ENCODE assay signal across 9 mouse cellular contexts in the genomic region with DNA sequence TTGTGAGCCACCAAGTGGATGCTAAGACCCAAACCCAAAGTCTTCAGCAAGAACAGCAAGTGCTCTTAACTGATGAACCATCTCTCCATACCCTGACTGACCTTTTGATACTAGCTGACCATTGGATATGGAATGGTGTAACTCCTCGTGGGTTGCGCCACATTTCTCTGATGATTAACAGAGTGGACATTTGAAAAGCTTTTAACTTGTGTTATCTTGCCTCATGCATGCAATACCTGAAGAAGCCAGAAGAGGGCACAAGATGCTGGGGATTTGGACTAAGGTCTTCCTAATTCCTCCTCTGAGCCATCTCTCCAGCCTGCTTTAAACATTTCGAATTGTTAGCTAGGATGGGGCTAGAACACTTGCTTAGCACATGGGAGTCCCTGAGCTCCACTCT. TPM values are rescaled to one million over a fixed set of nuclear protein-coding genes. Genes with fewer than 3 reads are reported as not detected.
DNase-seq lines count a peak whose midpoint lies in the region; ATAC-seq lines count a peak whose summit lies in the region.
"Had no signal": no experiment of that assay in that cellular context is flagged by ENCODE, and none has a peak within 500 bp of the region (broad histone marks: within the 10 kb centered on the region; RNA-seq: fewer than 3 reads in every experiment).

No protein-coding gene starts in this region.

- H3K9me3 ChIP-seq in heart, embryonic 11.5 days (replicated peaks; ENCODE audit: control insufficient read depth, low read length): no peaks in the 10 kb centered on the region; the same call in 1 of the 2 replicates
- H3K9me3 ChIP-seq: hindbrain, embryonic 15.5 days had no signal

- ATAC-seq in heart, embryonic 11.5 days (replicated peaks; ENCODE audit: insufficient number of reproducible peaks, low FRiP score, low TSS enrichment): no peak

- H3K4me1 ChIP-seq in heart, embryonic 11.5 days (ENCODE audit: control insufficient read depth, insufficient read depth, low read length): peaks cover 7% of the 10 kb centered on the region; the same call in 1 of the 2 replicates
- H3K4me1 ChIP-seq: hindbrain, embryonic 15.5 days had no signal

- H3K36me3 ChIP-seq in heart, embryonic 11.5 days (ENCODE audit: control insufficient read depth, insufficient read depth, low read length): peaks cover 2% of the 10 kb centered on the region; the same call in 1 of the 2 replicates
- no peaks in the 10 kb centered on the region for H3K36me3 ChIP-seq in splenic B cell, adult 2 months (ENCODE audit: control insufficient read depth, insufficient read depth, low read length, poor library complexity, severe bottlenecking)

- no peak overlapping the region for H3K9ac ChIP-seq in heart, embryonic 11.5 days (ENCODE audit: low read depth, low read length)
- H3K9ac ChIP-seq: hindbrain, embryonic 15.5 days had no signal

- H3K27ac ChIP-seq in heart, embryonic 11.5 days (ENCODE audit: low read depth, low read length): no peak overlapping the region
- H3K27ac ChIP-seq: hindbrain, embryonic 15.5 days had no signal

- no peak overlapping the region for H3K4me3 ChIP-seq in heart, embryonic 11.5 days (ENCODE audit: low read depth, low read length)
- H3K4me3 ChIP-seq: hindbrain, embryonic 15.5 days had no signal

- peak; percentile 71 for DNase-seq in heart, adult 11 months
- DNase-seq in 416B (ENCODE audit: low read depth): peak; percentile 75
- peak; percentile 59 to 94 for DNase-seq in adrenal gland, adult (ENCODE audit: inconsistent age in 2 of 2, low spot score in 1 of 2)
- peak; percentile 40 for DNase-seq in embryo, embryonic 11 days
- peak; percentile 90 for DNase-seq in kidney, adult 9 months
- DNase-seq in lung, postnatal 10 days: peak; percentile 81
- DNase-seq in splenic B cell, adult 2 months (ENCODE audit: low read depth, low spot score): peak; percentile 70

- no peaks in the 10 kb centered on the region for H3K27me3 ChIP-seq in heart, embryonic 11.5 days (ENCODE audit: control insufficient read depth, insufficient read depth, low read length)
- H3K27me3 ChIP-seq in splenic B cell, adult 2 months (ENCODE audit: control insufficient read depth, insufficient read depth, low read length, poor library complexity, severe bottlenecking): no peaks in the 10 kb centered on the region
- H3K27me3 ChIP-seq: hindbrain, embryonic 15.5 days had no signal

- 78% methylated on average over 3 of the region's 3 CpGs for WGBS in heart, embryonic 11.5 days (ENCODE audit: insufficient replicate concordance)

- H3K4me2 ChIP-seq in heart, embryonic 11.5 days: no peak overlapping the region
- H3K4me2 ChIP-seq: hindbrain, embryonic 15.5 days had no signal

RNA-seq across cellular contexts. Expression of a gene that starts 19.3 kb away (rescaled TPM):
- 42.2 and 50.2 TPM in 2 replicates for polyA plus RNA-seq in heart, embryonic 11.5 days (2014; fragmentation: Nextera tagmentation; extraction: Ambion mirVana)

RNA-seq across cellular contexts. Expression of a gene that starts 27.9 kb away (rescaled TPM):
- polyA plus RNA-seq in heart, embryonic 11.5 days (2014; fragmentation: Nextera tagmentation; extraction: Ambion mirVana): 23.7 and 25.4 TPM in 2 replicates

RNA-seq across cellular contexts. Expression of a gene that starts 51.7 kb away (rescaled TPM):
- polyA plus RNA-seq in heart, embryonic 11.5 days (2014; fragmentation: Nextera tagmentation; extraction: Ambion mirVana): 7.4 and 8.2 TPM in 2 replicates

Comparison
In these comparisons a context has a peak if more than half of its experiments do, and no peak if none do; other contexts are left out.
1. DNase-seq: peak in every context shown above with its lines; median percentile 90 in kidney, adult 9 months; 81 in lung, postnatal 10 days; 76 in adrenal gland, adult; 75 in 416B; 71 in heart, adult 11 months; 70 in splenic B cell, adult 2 months; 40 in embryo, embryonic 11 days.